Mouse (Mus musculus) myocyte (in vitro differentiated cells): Measurements from ENCODE around the gene Nos1ap.

Experiments
- E2F4 ChIP-seq: IDR thresholded peaks from one replicate; pipeline ENCODE4 v1.6.1; 2011; ENCODE audit warnings: mild to moderate bottlenecking, control low read depth, moderate library complexity; ENCODE audit not compliant: insufficient read depth
- MAX ChIP-seq: IDR thresholded peaks from one replicate; pipeline ENCODE4 v1.6.1; 2011; ENCODE audit warnings: low read depth, mild to moderate bottlenecking, control low read depth
- MYOD1 ChIP-seq, 3 experiments: IDR thresholded peaks; one replicate each; pipeline ENCODE4 v1.6.1; 2011; ENCODE audit warnings: control low read depth in 2 of 3, low read depth in 2 of 3, mild to moderate bottlenecking in 2 of 3, moderate library complexity in 1 of 3; ENCODE audit not compliant: insufficient read length in 2 of 3, control insufficient read depth in 1 of 3
- POLR2A ChIP-seq: IDR thresholded peaks from one replicate; pipeline ENCODE4 v1.6.1; 2011; ENCODE audit warnings: low read depth, mild to moderate bottlenecking, control low read depth, moderate library complexity; ENCODE audit not compliant: insufficient read length
- POLR2AphosphoS2 ChIP-seq: IDR thresholded peaks from one replicate; pipeline ENCODE4 v1.6.1; 2011; ENCODE audit warnings: low read depth, control low read depth; ENCODE audit not compliant: insufficient read length
- TCF12 ChIP-seq: IDR thresholded peaks from one replicate; pipeline ENCODE4 v1.6.1; 2011; ENCODE audit warnings: mild to moderate bottlenecking, control low read depth; ENCODE audit not compliant: poor library complexity, insufficient read depth, severe bottlenecking
- TCF3 ChIP-seq: IDR thresholded peaks from one replicate; pipeline ENCODE4 v1.6.1; 2011; ENCODE audit warnings: low read depth, control low read depth; ENCODE audit not compliant: insufficient read length
- USF1 ChIP-seq: IDR thresholded peaks from one replicate; pipeline ENCODE4 v1.6.1; 2011; ENCODE audit warnings: low read depth, mild to moderate bottlenecking, control low read depth, moderate library complexity

DNA sequence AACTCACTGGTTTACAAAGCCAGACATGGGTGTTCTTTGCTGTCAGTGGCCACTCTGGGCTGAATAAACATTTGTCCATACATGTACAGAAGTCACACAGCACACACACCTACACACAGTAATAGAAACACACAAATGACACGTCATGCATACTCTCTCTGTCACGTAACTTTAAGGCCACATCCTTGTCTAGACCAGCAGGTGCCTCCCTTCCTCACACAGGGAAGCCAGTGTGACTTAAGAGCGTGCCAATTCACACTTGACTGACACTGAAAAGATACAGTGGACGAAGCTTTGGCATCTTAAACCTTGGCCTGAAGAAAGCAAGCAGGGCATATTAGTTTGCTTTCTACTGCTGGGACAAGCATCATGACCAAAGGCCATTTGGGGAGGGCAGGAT is 256.9 kb downstream of the Nos1ap start:
- TF ChIP-seq POLR2A: no peak
- TF ChIP-seq TCF3: no peak
- no peak for TF ChIP-seq MAX
- TF ChIP-seq TCF12: no peak
- TF ChIP-seq MYOD1 (IDR thresholded peaks at IDR 0.05; ENCODE audit: control insufficient read depth in 1 of 3, insufficient read length in 2 of 3, low read depth in 2 of 3): no peak
- no peak for TF ChIP-seq E2F4
- no peak for TF ChIP-seq USF1
- TF ChIP-seq POLR2AphosphoS2: no peak
